Mouse (Mus musculus): Measurements from ENCODE around the gene Megf9. TPM values are rescaled to one million over a fixed set of nuclear protein-coding genes. Genes with fewer than 3 reads are reported as not detected.

Gene Megf9
- total and polyA plus RNA-seq, 3 experiments, result not detected

DNA sequence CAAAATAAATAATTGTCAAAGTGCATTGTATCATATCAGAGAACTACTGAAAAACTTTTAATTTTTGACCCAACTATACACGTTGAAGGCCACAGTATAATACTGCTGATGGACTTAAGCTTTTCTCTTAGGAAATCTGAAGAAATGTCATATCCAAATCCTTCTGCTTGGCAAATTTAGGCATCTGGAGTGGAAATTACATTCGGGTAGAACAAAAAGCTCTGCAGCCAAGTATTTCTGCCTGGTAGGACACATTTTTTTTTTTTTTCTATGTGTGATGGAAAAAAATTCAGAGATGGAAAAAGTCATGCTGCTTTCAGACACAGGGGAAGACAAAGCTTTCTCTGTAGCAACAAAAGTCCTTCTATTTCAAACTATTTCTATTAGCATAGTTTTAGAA, 63.4 kb downstream of the Megf9 start:
- Histone ChIP-seq H3K9ac (ENCODE audit: insufficient read depth, low read depth) (no peak overlapping the region), H3K27me3 (replicated peaks) (no peaks in the 10 kb centered on the region), H3K27ac (ENCODE audit: insufficient read depth, low read depth) (no peak overlapping the region), H3K79me2 (replicated peaks; ENCODE audit: control insufficient read depth, extremely low read depth, insufficient read depth, poor library complexity, severe bottlenecking) (no peaks in the 10 kb centered on the region), H3K4me3 (replicated peaks in 1 of 3; ENCODE audit: low read depth in 2 of 3, low read length in 2 of 3, poor library complexity in 1 of 3) (no peak overlapping the region), H3K4me2 (ENCODE audit: insufficient read depth, low read depth, poor library complexity, severe bottlenecking) (no peak overlapping the region), H3K36me3 (replicated peaks in 1 of 2; ENCODE audit: control insufficient read depth in 1 of 2, insufficient read depth in 1 of 2, low read length in 1 of 2) (no peaks in the 10 kb centered on the region), H3K9me3 (replicated peaks; ENCODE audit: low read length) (no peaks in the 10 kb centered on the region), H3K4me1 (ENCODE audit: control insufficient read depth in 1 of 2, insufficient read depth in 2 of 2) (no peaks in the 10 kb centered on the region)
- dilution Hi-C loops (cut with MboI; ENCODE audit: extremely low pct_ligation_motif_present, extremely low pct_unique_long_range_greater_than_20kb, low sequenced_read_pairs) (no loop called here), in situ Hi-C loops (cut with MboI; ENCODE audit: low pct_ligation_motif_present, low pct_unique_long_range_greater_than_20kb, low sequenced_read_pairs) (loop anchor here (25.0 kb wide), 1 partner anchor 116 kb away; no protein-coding TSS in a partner anchor)
- TF ChIP-seq MXI1 (IDR thresholded peaks at IDR 0.05; ENCODE audit: low read depth, low read length) (no peak), MAZ (IDR thresholded peaks at IDR 0.05; ENCODE audit: low read depth, low read length) (no peak), ZNF384 (IDR thresholded peaks at IDR 0.05; ENCODE audit: low read depth, low read length) (peak; percentile 27; the same call in 1 of the 2 replicates), GABPA (IDR thresholded peaks at IDR 0.05; ENCODE audit: insufficient replicate concordance, low read depth, low read length) (no peak)
- no peak for DNase-seq (ENCODE audit: extremely low read depth)

DNA sequence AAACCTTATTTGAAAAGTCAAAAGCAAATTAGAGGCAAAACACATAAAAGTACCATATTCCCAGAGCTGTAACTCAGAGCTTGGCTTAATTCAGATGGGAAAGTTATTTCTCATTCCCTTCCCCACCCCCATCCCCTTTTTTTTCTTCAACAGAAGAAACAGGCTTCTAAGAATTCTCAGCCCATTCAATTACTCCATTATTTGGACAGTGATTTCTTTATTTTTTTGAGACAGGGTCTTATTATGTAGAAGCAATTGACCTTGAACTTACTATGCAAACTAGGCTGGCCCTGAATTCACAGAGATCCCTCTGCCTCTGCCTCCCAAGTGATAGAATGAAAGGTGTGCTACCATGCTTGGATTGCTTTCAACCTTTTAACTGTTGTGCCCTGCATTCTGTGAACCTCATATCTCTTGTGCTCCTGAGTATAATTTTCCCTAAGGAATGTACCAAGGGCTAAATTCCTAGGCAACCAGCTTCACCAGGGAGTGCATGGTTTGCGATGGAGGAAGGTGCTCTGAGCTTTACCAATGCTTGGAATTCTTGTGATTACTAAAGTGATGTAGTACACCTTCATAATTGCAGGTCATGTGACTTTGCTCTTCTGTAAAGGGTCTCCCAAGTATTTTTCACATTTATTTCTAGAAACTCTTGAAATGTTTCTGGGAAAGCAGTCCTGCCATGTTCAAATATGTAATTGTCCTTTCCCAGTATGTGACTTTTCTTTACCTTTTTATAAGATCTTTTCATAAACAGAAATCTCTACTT, 68.7 kb downstream of the Megf9 start:
- Histone ChIP-seq H3K27me3 (replicated peaks) (no peaks in the 10 kb centered on the region), H3K9ac (ENCODE audit: insufficient read depth, low read depth) (no peak overlapping the region), H3K79me2 (replicated peaks; ENCODE audit: control insufficient read depth, extremely low read depth, insufficient read depth, poor library complexity, severe bottlenecking) (no peaks in the 10 kb centered on the region), H3K36me3 (replicated peaks in 1 of 2; ENCODE audit: control insufficient read depth in 1 of 2, insufficient read depth in 1 of 2, low read length in 1 of 2) (no peaks in the 10 kb centered on the region), H3K9me3 (replicated peaks; ENCODE audit: low read length) (no peaks in the 10 kb centered on the region), H3K4me3 (replicated peaks in 1 of 3; ENCODE audit: low read depth in 2 of 3, low read length in 2 of 3, poor library complexity in 1 of 3) (no peak overlapping the region), H3K27ac (ENCODE audit: insufficient read depth, low read depth) (no peak overlapping the region), H3K4me1 (ENCODE audit: control insufficient read depth in 1 of 2, insufficient read depth in 2 of 2) (no peaks in the 10 kb centered on the region), H3K4me2 (ENCODE audit: insufficient read depth, low read depth, poor library complexity, severe bottlenecking) (no peak overlapping the region)
- in situ Hi-C loops (cut with MboI; ENCODE audit: low pct_ligation_motif_present, low pct_unique_long_range_greater_than_20kb, low sequenced_read_pairs), result loop anchor here (25.0 kb wide), 1 partner anchor 121 kb away; no protein-coding TSS in a partner anchor
- TF ChIP-seq GABPA (IDR thresholded peaks at IDR 0.05; ENCODE audit: insufficient replicate concordance, low read depth, low read length) (no peak), UBTF (IDR thresholded peaks at IDR 0.05; ENCODE audit: low read depth, low read length) (no peak), ZC3H11A (IDR thresholded peaks at IDR 0.05; ENCODE audit: low read depth, low read length) (no peak)
- no peak for DNase-seq (ENCODE audit: extremely low read depth)
- dilution Hi-C loops (cut with MboI; ENCODE audit: extremely low pct_ligation_motif_present, extremely low pct_unique_long_range_greater_than_20kb, low sequenced_read_pairs), result no loop called here

DNA sequence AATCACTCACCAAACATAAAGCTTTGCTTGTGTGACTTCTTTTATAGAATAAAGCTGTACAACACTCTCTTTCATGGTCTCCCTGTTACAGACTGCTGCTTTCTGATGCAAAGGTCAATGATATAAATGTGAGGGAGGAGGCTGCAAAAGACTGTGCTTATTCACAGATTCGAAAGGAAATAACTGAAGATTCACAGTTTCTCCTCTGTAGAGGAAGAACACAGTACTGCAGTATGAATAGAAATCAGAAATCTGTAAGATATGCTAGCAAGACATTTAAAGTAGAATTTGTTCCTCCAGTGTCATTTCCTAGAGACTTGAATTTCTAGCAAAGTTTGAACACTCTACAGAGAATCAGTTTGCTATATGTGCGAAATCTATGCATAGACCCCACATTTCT, 71.5 kb downstream of the Megf9 start:
- in situ Hi-C loops (cut with MboI; ENCODE audit: low pct_ligation_motif_present, low pct_unique_long_range_greater_than_20kb, low sequenced_read_pairs) (loop anchor here (25.0 kb wide), 1 partner anchor 124 kb away; no protein-coding TSS in a partner anchor), dilution Hi-C loops (cut with MboI; ENCODE audit: extremely low pct_ligation_motif_present, extremely low pct_unique_long_range_greater_than_20kb, low sequenced_read_pairs) (no loop called here)
- H3K4me2 ChIP-seq (ENCODE audit: insufficient read depth, low read depth, poor library complexity, severe bottlenecking), result no peak overlapping the region
- no peak overlapping the region for H3K4me3 ChIP-seq (replicated peaks in 1 of 3; ENCODE audit: low read depth in 2 of 3, low read length in 2 of 3, poor library complexity in 1 of 3)
- H3K27ac ChIP-seq (ENCODE audit: insufficient read depth, low read depth), result no peak overlapping the region
- no peaks in the 10 kb centered on the region for H3K4me1 ChIP-seq (ENCODE audit: control insufficient read depth in 1 of 2, insufficient read depth in 2 of 2)
- TF ChIP-seq ZKSCAN1 (IDR thresholded peaks at IDR 0.05; ENCODE audit: borderline replicate concordance, low read depth, low read length) (no peak), GABPA (IDR thresholded peaks at IDR 0.05; ENCODE audit: insufficient replicate concordance, low read depth, low read length) (no peak)
- no peak for DNase-seq (ENCODE audit: extremely low read depth)
- H3K27me3 ChIP-seq (replicated peaks), result no peaks in the 10 kb centered on the region
- no peaks in the 10 kb centered on the region for H3K79me2 ChIP-seq (replicated peaks; ENCODE audit: control insufficient read depth, extremely low read depth, insufficient read depth, poor library complexity, severe bottlenecking)
- no peaks in the 10 kb centered on the region for H3K36me3 ChIP-seq (replicated peaks in 1 of 2; ENCODE audit: control insufficient read depth in 1 of 2, insufficient read depth in 1 of 2, low read length in 1 of 2)
- H3K9me3 ChIP-seq (replicated peaks; ENCODE audit: low read length), result no peaks in the 10 kb centered on the region
- H3K9ac ChIP-seq (ENCODE audit: insufficient read depth, low read depth), result no peak overlapping the region

Data from CH12.LX (cell line).